Mouse (Mus musculus): ENCODE results near the gene Pih1d1. TPM values are rescaled to one million over a fixed set of nuclear protein-coding genes. Genes with fewer than 3 reads are reported as not detected.
"Not testable (repeated sequence)": the region's sequence is repeated elsewhere in the genome, so short reads cannot be mapped to it uniquely, and the experiment has no call there.

Pih1d1 gene
- polyA plus RNA-seq, 1 experiment: 48.7 TPM

- peak overlapping the region; percentile 57 for H3K4me3 ChIP-seq (ENCODE audit: extremely low read depth, insufficient read depth, insufficient read length)
- peak overlapping the region; percentile 96 for H3K27ac ChIP-seq (ENCODE audit: insufficient read depth, low read length)
- TF ChIP-seq POLR2A (IDR thresholded peaks at IDR 0.05; ENCODE audit: low read depth, low read length): no peak
- TF ChIP-seq CTCF (IDR thresholded peaks at IDR 0.05; ENCODE audit: extremely low read depth, insufficient read depth, insufficient read length, insufficient replicate concordance): no peak
- H3K4me1 ChIP-seq (ENCODE audit: control insufficient read depth, insufficient read depth, insufficient read length): peaks cover 30% of the 10 kb centered on the region; the same call in 1 of the 2 replicates
- no peaks in the 10 kb centered on the region for H3K27me3 ChIP-seq (ENCODE audit: control insufficient read depth, insufficient read depth, low read length)
- DNase-seq (ENCODE audit: low read depth in 1 of 2, low spot score in 2 of 2): no peak
- peaks cover 32% of the 10 kb centered on the region for H3K36me3 ChIP-seq (ENCODE audit: control insufficient read depth, insufficient read depth, low read length)
Observed at GRCm38 (mm10) chr7:45121966-45122365, 32.1 kb upstream of the Pih1d1 start.

- TF ChIP-seq POLR2A (IDR thresholded peaks at IDR 0.05; ENCODE audit: low read depth, low read length) (no peak), CTCF (IDR thresholded peaks at IDR 0.05; ENCODE audit: extremely low read depth, insufficient read depth, insufficient read length, insufficient replicate concordance) (no peak)
- Histone ChIP-seq H3K4me3 (ENCODE audit: extremely low read depth, insufficient read depth, insufficient read length) (peak overlapping the region; percentile 83), H3K4me1 (ENCODE audit: control insufficient read depth, insufficient read depth, insufficient read length) (peaks cover 29% of the 10 kb centered on the region; the same call in 1 of the 2 replicates), H3K36me3 (ENCODE audit: control insufficient read depth, insufficient read depth, low read length) (peaks cover 35% of the 10 kb centered on the region), H3K27me3 (ENCODE audit: control insufficient read depth, insufficient read depth, low read length) (no peaks in the 10 kb centered on the region), H3K27ac (ENCODE audit: insufficient read depth, low read length) (peak overlapping the region; percentile 96)
- WGBS: 62% methylated on average over 15 of the region's 15 CpGs
- DNase-seq (ENCODE audit: low read depth in 1 of 2, low spot score in 2 of 2): no peak
Observed at GRCm38 (mm10) chr7:45122561-45123185, 31.4 kb upstream of the Pih1d1 start.

GRCm38 (mm10) chr7:45123186-45123570 is 30.9 kb upstream of the Pih1d1 start:
- DNase-seq (ENCODE audit: low read depth in 1 of 2, low spot score in 2 of 2): peak in 1 of 2 experiments; percentile 62

GRCm38 (mm10) chr7:45124224-45125143 is 29.6 kb upstream of the Pih1d1 start, which contains the start of gene Rps11:
Rps11 (minus strand) TSS chr7:45124439.
- Histone ChIP-seq H3K4me1 (ENCODE audit: control insufficient read depth, insufficient read depth, insufficient read length) (peaks cover 19% of the 10 kb centered on the region; the same call in 1 of the 2 replicates), H3K27ac (ENCODE audit: insufficient read depth, low read length) (peak within 1 kb of the TSS; percentile 96), H3K4me3 (ENCODE audit: extremely low read depth, insufficient read depth, insufficient read length) (peak within 1 kb of the TSS; percentile 83), H3K36me3 (ENCODE audit: control insufficient read depth, insufficient read depth, low read length) (peaks cover 35% of the 10 kb centered on the region), H3K27me3 (ENCODE audit: control insufficient read depth, insufficient read depth, low read length) (no peaks in the 10 kb centered on the region)
- TF ChIP-seq CTCF (IDR thresholded peaks at IDR 0.05; ENCODE audit: extremely low read depth, insufficient read depth, insufficient read length, insufficient replicate concordance) (no peak), POLR2A (IDR thresholded peaks at IDR 0.05; ENCODE audit: low read depth, low read length) (peak; percentile 2)
- 2% methylated on average over 59 of the region's 59 CpGs for whole genome bisulfite sequencing
- peak; percentile 98 to 99 for DNase-seq (ENCODE audit: low read depth in 1 of 2, low spot score in 2 of 2)

More at GRCm38 (mm10) chr7:45123186-45123570, 30.9 kb upstream of the Pih1d1 start:
- H3K4me1 ChIP-seq (ENCODE audit: control insufficient read depth, insufficient read depth, insufficient read length): peaks cover 26% of the 10 kb centered on the region; the same call in 1 of the 2 replicates
- H3K27ac ChIP-seq (ENCODE audit: insufficient read depth, low read length): peak overlapping the region; percentile 96
- TF ChIP-seq POLR2A (IDR thresholded peaks at IDR 0.05; ENCODE audit: low read depth, low read length): no peak
- no peak for TF ChIP-seq CTCF (IDR thresholded peaks at IDR 0.05; ENCODE audit: extremely low read depth, insufficient read depth, insufficient read length, insufficient replicate concordance)
- peaks cover 35% of the 10 kb centered on the region for H3K36me3 ChIP-seq (ENCODE audit: control insufficient read depth, insufficient read depth, low read length)
- no peaks in the 10 kb centered on the region for H3K27me3 ChIP-seq (ENCODE audit: control insufficient read depth, insufficient read depth, low read length)
- peak overlapping the region; percentile 83 for H3K4me3 ChIP-seq (ENCODE audit: extremely low read depth, insufficient read depth, insufficient read length)
- WGBS: 5% methylated on average over 12 of the region's 12 CpGs

- peaks cover 12% of the 10 kb centered on the region; the same call in 1 of the 2 replicates for H3K4me1 ChIP-seq (ENCODE audit: control insufficient read depth, insufficient read depth, insufficient read length)
- H3K4me3 ChIP-seq (ENCODE audit: extremely low read depth, insufficient read depth, insufficient read length): no peak overlapping the region
- H3K27ac ChIP-seq (ENCODE audit: insufficient read depth, low read length): no peak overlapping the region
- no peak for DNase-seq (ENCODE audit: low read depth in 1 of 2, low spot score in 2 of 2)
- WGBS: 68% methylated on average over 7 of the region's 7 CpGs
- no peaks in the 10 kb centered on the region for H3K27me3 ChIP-seq (ENCODE audit: control insufficient read depth, insufficient read depth, low read length)
- H3K36me3 ChIP-seq (ENCODE audit: control insufficient read depth, insufficient read depth, low read length): peaks cover 35% of the 10 kb centered on the region
- TF ChIP-seq CTCF (IDR thresholded peaks at IDR 0.05; ENCODE audit: extremely low read depth, insufficient read depth, insufficient read length, insufficient replicate concordance): no peak
- TF ChIP-seq POLR2A (IDR thresholded peaks at IDR 0.05; ENCODE audit: low read depth, low read length): no peak
Observed at GRCm38 (mm10) chr7:45125144-45125600, 28.9 kb upstream of the Pih1d1 start.

GRCm38 (mm10) chr7:45125649-45126048 is 28.5 kb upstream of the Pih1d1 start:
- H3K27me3 ChIP-seq (ENCODE audit: control insufficient read depth, insufficient read depth, low read length); H3K27ac ChIP-seq (ENCODE audit: insufficient read depth, low read length); DNase-seq (ENCODE audit: low read depth in 1 of 2, low spot score in 2 of 2); H3K4me3 ChIP-seq (ENCODE audit: extremely low read depth, insufficient read depth, insufficient read length); H3K4me1 ChIP-seq (ENCODE audit: control insufficient read depth, insufficient read depth, insufficient read length): not testable (repeated sequence)
- H3K36me3 ChIP-seq (ENCODE audit: control insufficient read depth, insufficient read depth, low read length): peaks cover 35% of the 10 kb centered on the region
- WGBS: 87% methylated on average over 5 of the region's 5 CpGs
